Comparison of ENCODE assay signal across 8 mouse cellular contexts in the genomic region with DNA sequence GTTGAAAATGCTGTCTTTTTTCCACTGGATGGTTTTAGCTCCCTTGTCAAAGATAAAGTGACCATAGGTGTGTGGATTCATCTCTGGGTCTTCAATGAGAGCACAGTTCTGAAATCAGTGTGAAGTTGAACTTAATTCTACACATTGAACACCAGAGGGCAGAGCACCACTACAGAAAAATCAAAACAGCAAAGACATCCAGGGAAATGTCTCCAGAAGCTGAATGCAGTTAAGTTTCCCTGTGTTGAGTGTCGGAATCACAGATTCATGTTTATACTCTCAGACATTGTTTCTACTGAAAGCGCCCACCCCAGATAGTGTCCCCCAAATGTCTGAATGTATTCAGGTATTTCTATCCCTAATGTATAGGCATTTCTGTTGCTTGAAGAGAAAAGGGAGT.
DNase-seq lines count a peak whose midpoint lies in the region; TF ChIP-seq lines count a peak whose summit lies in the region.
"Had no signal": no experiment of that assay in that cellular context is flagged by ENCODE, and none has a peak within 500 bp of the region (broad histone marks: within the 10 kb centered on the region; RNA-seq: fewer than 3 reads in every experiment).

No protein-coding gene starts in this region.

- no peak for TF ChIP-seq POLR2A in cerebellum, adult 2 months (IDR thresholded peaks at IDR 0.05; ENCODE audit: borderline replicate concordance, insufficient read depth, low read length)

- DNase-seq in left cerebral cortex, adult 2 months (ENCODE audit: extremely low spot score in 1 of 2, low spot score in 2 of 2) = peak in 1 of 2 experiments; percentile 18
- no peak for DNase-seq in left cerebral cortex, adult 11 months (ENCODE audit: low spot score)
- DNase-seq in ES-E14 (ENCODE audit: low read depth, low spot score) (peak; percentile 22), MN1 (ENCODE audit: low spot score) (no peak)
- DNase-seq in cerebellum, adult 2 months = peak; percentile 10 to 29
- DNase-seq in hindlimb bud, embryonic 11.5 days (ENCODE audit: extremely low spot score, low read depth, low spot score) = peak; percentile 14
- DNase-seq in naive thymus-derived CD4-positive, alpha-beta T cell, adult 2 months (ENCODE audit: low read depth) = peak; percentile 60

- in situ Hi-C loops in ES-E14 (cut with MboI; ENCODE audit: low sequenced_read_pairs in 2 of 2, unreplicated experiment in 2 of 2) = no loop called here

- H3K27me3 ChIP-seq in cerebellum, adult 2 months (ENCODE audit: control insufficient read depth, insufficient read depth, low read length) = no peaks in the 10 kb centered on the region
- H3K27me3 ChIP-seq: embryonic facial prominence, embryonic 15.5 days had no signal

- peak; percentile 67 for TF ChIP-seq CTCF in left cerebral cortex, adult 2 months (IDR thresholded peaks at IDR 0.05)
- TF ChIP-seq CTCF in cerebellum, adult 2 months (IDR thresholded peaks at IDR 0.05; ENCODE audit: borderline replicate concordance, insufficient read depth, low read depth, low read length) = peak; percentile 44; the same call in 1 of the 2 replicates

- no peaks in the 10 kb centered on the region for H3K9me3 ChIP-seq in ES-E14 (ENCODE audit: control insufficient read depth, insufficient read depth, low read depth, low read length)
- H3K9me3 ChIP-seq: embryonic facial prominence, embryonic 15.5 days had no signal

- 30% methylated on average over 2 of the region's 2 CpGs for WGBS in cerebellum, adult 2 months

- no peaks in the 10 kb centered on the region for H3K4me1 ChIP-seq in ES-E14 (ENCODE audit: control insufficient read depth in 2 of 2, insufficient read depth in 2 of 2, low read length in 2 of 2, poor library complexity in 1 of 2)
- no peaks in the 10 kb centered on the region for H3K4me1 ChIP-seq in cerebellum, adult 2 months (ENCODE audit: control insufficient read depth, insufficient read depth, low read length)
- H3K4me1 ChIP-seq: embryonic facial prominence, embryonic 15.5 days had no signal

- intact Hi-C loops in left cerebral cortex, adult 2 months (cut with DNase I) = loop anchor here (1.0 to 10.0 kb wide), 4 partner anchors 34 to 372 kb away; partner anchors contain the start of gene Lamtor5

- no peaks in the 10 kb centered on the region for H3K36me3 ChIP-seq in ES-E14 (ENCODE audit: control insufficient read depth, insufficient read depth, low read length, poor library complexity, severe bottlenecking)
- H3K36me3 ChIP-seq: embryonic facial prominence, embryonic 15.5 days had no signal

- H3K27ac ChIP-seq in left cerebral cortex, adult 2 months = no peak overlapping the region
- no peak overlapping the region for H3K27ac ChIP-seq in ES-E14 (ENCODE audit: insufficient read depth, low read depth, low read length, poor library complexity, severe bottlenecking)
- no peak overlapping the region for H3K27ac ChIP-seq in cerebellum, adult 2 months (ENCODE audit: insufficient read depth, low read length)
- H3K27ac ChIP-seq: embryonic facial prominence, embryonic 15.5 days had no signal

- H3K9ac ChIP-seq in ES-E14 (ENCODE audit: insufficient read depth, low read depth, low read length, poor library complexity, severe bottlenecking) = no peak overlapping the region
- H3K9ac ChIP-seq: embryonic facial prominence, embryonic 15.5 days had no signal

- no peak overlapping the region for H3K4me3 ChIP-seq in left cerebral cortex, adult 2 months
- H3K4me3 ChIP-seq in ES-E14 (ENCODE audit: insufficient read depth in 1 of 2, low read depth in 1 of 2, low read length in 2 of 2, poor library complexity in 1 of 2, severe bottlenecking in 1 of 2) = no peak overlapping the region
- no peak overlapping the region for H3K4me3 ChIP-seq in cerebellum, adult 2 months (replicated peaks; ENCODE audit: insufficient read depth, low read depth, low read length)
- H3K4me3 ChIP-seq: embryonic facial prominence, embryonic 15.5 days had no signal

TF ChIP-seq in ES-E14, 5 proteins besides CTCF, POLR2A, EP300 and RAD21:
- TF ChIP-seq CHD2 (IDR thresholded peaks at IDR 0.05; ENCODE audit: low read depth, low read length) (no peak), HCFC1 (IDR thresholded peaks at IDR 0.05; ENCODE audit: borderline replicate concordance, insufficient read depth, low read length) (no peak), ZNF384 (IDR thresholded peaks at IDR 0.05; ENCODE audit: low read depth, low read length) (no peak), ZC3H11A (IDR thresholded peaks at IDR 0.05; ENCODE audit: borderline replicate concordance, low read depth, low read length) (no peak; the same call in 1 of the 2 replicates)

Comparison
In these comparisons a context has a peak if more than half of its experiments do, and no peak if none do; other contexts are left out.
1. DNase-seq: peak in ES-E14 (single experiment), cerebellum, adult 2 months (2 of 2), hindlimb bud, embryonic 11.5 days (single experiment) and naive thymus-derived CD4-positive, alpha-beta T cell, adult 2 months (single experiment); none in left cerebral cortex, adult 11 months (single experiment) and MN1 (single experiment).